Mouse (Mus musculus): ENCODE data around the gene Atp4a.

DNA sequence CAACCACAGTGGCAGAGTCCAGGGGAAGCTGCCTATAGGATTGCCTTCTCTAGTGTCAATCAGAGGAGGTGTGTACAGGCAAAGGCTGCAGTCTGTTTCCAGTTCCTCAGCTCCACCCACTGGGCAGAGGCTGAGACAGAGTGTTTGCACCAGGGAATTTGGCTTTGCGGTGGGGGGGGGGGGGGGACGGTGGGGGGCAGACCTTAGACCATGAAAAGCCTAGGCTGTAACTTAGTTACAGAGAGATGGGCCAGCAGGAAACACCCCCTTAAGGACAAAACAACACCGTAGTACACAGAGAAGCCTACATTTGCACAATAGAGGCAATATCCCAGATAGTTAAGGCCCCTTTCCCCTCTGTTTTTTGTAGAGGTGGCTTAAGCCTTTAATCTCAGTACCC, 45.0 kb downstream of the Atp4a start:
- TF ChIP-seq MAFK (IDR thresholded peaks at IDR 0.05; ENCODE audit: insufficient read depth, low read depth, low read length) (no peak), HCFC1 (IDR thresholded peaks at IDR 0.05; ENCODE audit: borderline replicate concordance, insufficient read depth, low read length) (no peak), ZC3H11A (IDR thresholded peaks at IDR 0.05; ENCODE audit: borderline replicate concordance, low read depth, low read length) (no peak), CHD2 (IDR thresholded peaks at IDR 0.05; ENCODE audit: low read depth, low read length) (no peak)

Data from ES-E14 (cell line).